Mouse (Mus musculus) heart, adult 8-10 months (tissue): ENCODE data around the gene Sh3bp2. TPM values are rescaled to one million over a fixed set of nuclear protein-coding genes. Genes with fewer than 3 reads are reported as not detected.
"Not testable (repeated sequence)": the region's sequence is repeated elsewhere in the genome, so short reads cannot be mapped to it uniquely, and the experiment has no call there.

Experiments
- DNase-seq: peaks from one replicate; pipeline ENCODE4 v3.0.0; 2022; ENCODE audit warnings: low spot score
- total RNA-seq, 4 experiments: library from RNA; stranded (reverse); gene quantifications; 2 replicates each; pipeline ENCODE4 v1.2.4; 2022

Gene Sh3bp2
- total RNA-seq, 4 experiments from 2014 or later, result 1.3 to 3.6 (median 1.8) TPM

- not testable (repeated sequence) for DNase-seq
Measured at GRCm38 (mm10) chr5:34572568-34572967, 46.9 kb downstream of the Sh3bp2 start.

- DNase-seq, result peak; percentile 98
Measured at GRCm38 (mm10) chr5:34573268-34574221, 47.9 kb downstream of the Sh3bp2 start, which contains the start of gene Add1. TSS of gene Add1 (plus strand) at chr5:34573664.

GRCm38 (mm10) chr5:34574721-34575120 lies 49.1 kb downstream of the Sh3bp2 start:
- no peak for DNase-seq

GRCm38 (mm10) chr5:34576286-34576685 lies 50.6 kb downstream of the Sh3bp2 start:
- no peak for DNase-seq

GRCm38 (mm10) chr5:34578038-34578655 lies 52.5 kb downstream of the Sh3bp2 start:
- no peak for DNase-seq

GRCm38 (mm10) chr5:34579377-34579776 lies 53.7 kb downstream of the Sh3bp2 start:
- DNase-seq, result no peak

GRCm38 (mm10) chr5:34581671-34582313 lies 56.2 kb downstream of the Sh3bp2 start:
- DNase-seq, result peak; percentile 21

GRCm38 (mm10) chr5:34582314-34582675 lies 56.7 kb downstream of the Sh3bp2 start:
- no peak for DNase-seq

- no peak for DNase-seq
Measured at GRCm38 (mm10) chr5:34585216-34585615, 59.6 kb downstream of the Sh3bp2 start.

- no peak for DNase-seq
Measured at GRCm38 (mm10) chr5:34587881-34588280, 62.2 kb downstream of the Sh3bp2 start.

- DNase-seq, result no peak
Measured at GRCm38 (mm10) chr5:34590059-34590458, 64.4 kb downstream of the Sh3bp2 start.

- no peak for DNase-seq
Measured at GRCm38 (mm10) chr5:34590702-34591101, 65.1 kb downstream of the Sh3bp2 start.

GRCm38 (mm10) chr5:34591388-34592004 lies 65.9 kb downstream of the Sh3bp2 start:
- no peak for DNase-seq

- not testable (repeated sequence) for DNase-seq
Measured at GRCm38 (mm10) chr5:34592224-34592623, 66.6 kb downstream of the Sh3bp2 start.

GRCm38 (mm10) chr5:34592666-34593065 lies 67.0 kb downstream of the Sh3bp2 start:
- DNase-seq, result no peak

- no peak for DNase-seq
Measured at GRCm38 (mm10) chr5:34593202-34593727, 67.6 kb downstream of the Sh3bp2 start.

GRCm38 (mm10) chr5:34604576-34604975 lies 78.9 kb downstream of the Sh3bp2 start:
- DNase-seq, result no peak

GRCm38 (mm10) chr5:34607100-34607880 lies 81.7 kb downstream of the Sh3bp2 start:
- DNase-seq, result no peak

- no peak for DNase-seq
Measured at GRCm38 (mm10) chr5:34608226-34608625, 82.6 kb downstream of the Sh3bp2 start.

GRCm38 (mm10) chr5:34609966-34610365 lies 84.3 kb downstream of the Sh3bp2 start:
- DNase-seq, result no peak
